Mouse (Mus musculus) adrenal gland, postnatal 10 days (tissue): ENCODE data around the gene Dnajb8. TPM values are rescaled to one million over a fixed set of nuclear protein-coding genes. Genes with fewer than 3 reads are reported as not detected.

ENCODE experiments used
- DNase-seq: peaks from one replicate; pipeline ENCODE4 v3.0.0; 2021; ENCODE audit warnings: mixed read lengths
- total RNA-seq, 2 experiments: library from RNA; stranded (reverse); gene quantifications; 2 replicates each; pipeline ENCODE4 v1.2.3; 2021

Gene Dnajb8
- total RNA-seq, 2 experiments from 2014 or later = not detected

GRCm38 (mm10) chr6:88292274-88292909, 70.3 kb downstream of the Dnajb8 start:
- no peak for DNase-seq

DNA sequence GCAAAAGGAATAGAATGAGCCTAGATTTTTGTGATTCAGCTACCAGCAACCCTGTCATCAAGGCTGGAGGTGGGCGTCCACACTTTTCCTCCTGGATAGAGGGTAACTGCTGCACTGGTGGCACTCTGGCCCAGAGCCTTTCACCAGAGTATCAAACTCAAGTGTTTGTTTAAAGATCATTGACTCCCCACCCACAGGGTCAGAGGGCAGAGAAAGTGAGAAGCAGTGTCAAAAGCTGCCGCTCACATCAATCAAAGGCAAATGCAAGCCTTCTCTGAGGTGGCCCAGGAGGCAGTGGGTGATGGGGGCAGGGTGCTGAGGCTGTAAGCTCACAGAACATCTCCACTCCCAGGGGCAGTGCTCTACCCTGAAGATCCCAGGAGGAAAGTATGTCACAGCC, 77.4 kb downstream of the Dnajb8 start:
- DNase-seq = no peak

- DNase-seq = no peak
Observed at GRCm38 (mm10) chr6:88301234-88301633, 79.2 kb downstream of the Dnajb8 start.

Other genes with a start within 250 kb of the Dnajb8 start
- 10 to 100 TPM; 28.9 to 30.8 TPM for gene H1fx, start 240.6 kb upstream of the Dnajb8 start, total RNA-seq
- 100 to 1,000 TPM; 249 to 262 TPM for gene Rab7, start 177.0 kb upstream of the Dnajb8 start, total RNA-seq
- 100 to 1,000 TPM; 156 to 182 TPM for gene Rpn1, start 137.8 kb upstream of the Dnajb8 start, total RNA-seq
- 10 to 100 TPM; 26.3 to 33.2 TPM for gene Gata2, start 28.4 kb upstream of the Dnajb8 start, total RNA-seq
- 10 to 100 TPM; 14.8 to 18.0 TPM for gene Eefsec, start 224.3 kb downstream of the Dnajb8 start, total RNA-seq
- 10 to 100 TPM; 31.4 to 34.8 TPM for gene Ruvbl1, start 243.1 kb downstream of the Dnajb8 start, total RNA-seq